Mouse (Mus musculus) MEL (cell line): ENCODE measurements around the gene Ncor1. TPM values are rescaled to one million over a fixed set of nuclear protein-coding genes. Genes with fewer than 3 reads are reported as not detected.
"Not testable (repeated sequence)": the region's sequence is repeated elsewhere in the genome, so short reads cannot be mapped to it uniquely, and the experiment has no call there.

Source experiments
- DNase-seq: peaks from one replicate; pipeline ENCODE4 v3.0.0; 2011; ENCODE audit warnings: low read depth, low spot score
- H3K27ac ChIP-seq: 2 replicates; pipeline ENCODE4 v1.5.1; 2012; ENCODE audit warnings: low read depth, mild to moderate bottlenecking, control low read depth, low read length, moderate library complexity; ENCODE audit not compliant: control insufficient read depth
- H3K27me3 ChIP-seq, 2 experiments: fragments of 150-350 bp in 1 of 2; sonication (generic) in 1 of 2; 2 replicates each; pipeline ENCODE4 v1.6.1; 2012; ENCODE audit warnings: low read length in 2 of 2, mild to moderate bottlenecking in 2 of 2, improper control_type of control experiment in 1 of 2, moderate library complexity in 1 of 2; ENCODE audit not compliant: insufficient read depth in 2 of 2, control insufficient read depth in 1 of 2
- H3K36me3 ChIP-seq, 2 experiments: 2 replicates each; pipeline ENCODE4 v1.6.1; 2012 to 2014; ENCODE audit warnings: low read length in 2 of 2, improper control_type of control experiment in 1 of 2, inconsistent platforms in 1 of 2, mild to moderate bottlenecking in 1 of 2; ENCODE audit not compliant: insufficient read depth in 2 of 2, control insufficient read depth in 1 of 2
- H3K4me1 ChIP-seq, 2 experiments: fragments of 150-350 bp in 1 of 2; sonication (generic) in 1 of 2; 2 replicates each; pipeline ENCODE4 v1.6.1; 2012; ENCODE audit warnings: low read length in 2 of 2, improper control_type of control experiment in 1 of 2, mild to moderate bottlenecking in 1 of 2; ENCODE audit not compliant: insufficient read depth in 2 of 2, control insufficient read depth in 1 of 2
- H3K4me3 ChIP-seq, 2 experiments: fragments of 150-350 bp in 1 of 2; sonication (generic) in 1 of 2; 2 replicates each; pipeline ENCODE4 v1.5.1; 2012; ENCODE audit warnings: low read depth in 2 of 2, low read length in 2 of 2, mild to moderate bottlenecking in 2 of 2, moderate library complexity in 2 of 2, control low read depth in 1 of 2, improper control_type of control experiment in 1 of 2; ENCODE audit not compliant: control insufficient read depth in 1 of 2, insufficient read depth in 1 of 2
- H3K79me2 ChIP-seq: 2 replicates; pipeline ENCODE4 v1.6.1; 2012; ENCODE audit warnings: mild to moderate bottlenecking, low read length, moderate library complexity; ENCODE audit not compliant: control insufficient read depth, poor library complexity, insufficient read depth
- H3K9ac ChIP-seq: 2 replicates; pipeline ENCODE4 v1.6.1; 2012; ENCODE audit warnings: low read depth, mild to moderate bottlenecking, control low read depth, low read length, moderate library complexity; ENCODE audit not compliant: control insufficient read depth, poor library complexity, severe bottlenecking
- H3K9me3 ChIP-seq: fragments of 150-350 bp; sonication (generic); replicated peaks from 2 replicates; pipeline ENCODE4 v1.6.1; 2012; ENCODE audit warnings: mild to moderate bottlenecking, low read length, improper control_type of control experiment, moderate library complexity; ENCODE audit not compliant: insufficient read depth
- BHLHE40 ChIP-seq: IDR thresholded peaks from 2 replicates; pipeline ENCODE4 v1.6.1; 2012; ENCODE audit warnings: low read depth, mild to moderate bottlenecking, inconsistent platforms, low read length, improper control_type of control experiment, borderline replicate concordance
- CHD1 ChIP-seq: IDR thresholded peaks from 2 replicates; pipeline ENCODE4 v1.6.1; 2012; ENCODE audit warnings: low read depth, mild to moderate bottlenecking, inconsistent platforms, low read length, improper control_type of control experiment
- E2F4 ChIP-seq: IDR thresholded peaks from 2 replicates; pipeline ENCODE4 v1.6.1; 2011; ENCODE audit warnings: low read depth, low read length, improper control_type of control experiment, borderline replicate concordance
- EP300 ChIP-seq, 2 experiments: IDR thresholded peaks; 2 replicates each; pipeline ENCODE4 v1.6.1; 2011; ENCODE audit warnings: improper control_type of control experiment in 2 of 2, low read length in 2 of 2, low read depth in 1 of 2, mild to moderate bottlenecking in 1 of 2
- ETS1 ChIP-seq: IDR thresholded peaks from 2 replicates; pipeline ENCODE4 v1.6.1; 2012; ENCODE audit warnings: low read depth, mild to moderate bottlenecking, inconsistent platforms, low read length, improper control_type of control experiment, moderate library complexity
- HCFC1 ChIP-seq: IDR thresholded peaks from 2 replicates; pipeline ENCODE4 v1.6.1; 2012; ENCODE audit warnings: low read depth, mild to moderate bottlenecking, inconsistent platforms, low read length, improper control_type of control experiment, moderate library complexity
- KAT2A ChIP-seq: conservative IDR thresholded peaks from 2 replicates; pipeline ENCODE4 v1.6.1; 2012; ENCODE audit warnings: low read depth, low read length, improper control_type of control experiment, inconsistent platforms
- MAX ChIP-seq: IDR thresholded peaks from 2 replicates; pipeline ENCODE4 v1.6.1; 2011; ENCODE audit warnings: low read length, improper control_type of control experiment
- MEF2A ChIP-seq: IDR thresholded peaks from 2 replicates; pipeline ENCODE4 v1.6.1; 2014; ENCODE audit warnings: low read depth, mild to moderate bottlenecking, inconsistent platforms, low read length, improper control_type of control experiment; ENCODE audit not compliant: poor library complexity, insufficient replicate concordance, severe bottlenecking; ENCODE audit errors: extremely low read depth
- MXI1 ChIP-seq: IDR thresholded peaks from 2 replicates; pipeline ENCODE4 v1.6.1; 2011; ENCODE audit warnings: mild to moderate bottlenecking, low read depth, low read length, improper control_type of control experiment
- MYC ChIP-seq: IDR thresholded peaks from 2 replicates; pipeline ENCODE4 v1.6.1; 2011; ENCODE audit warnings: low read depth, mild to moderate bottlenecking, low read length, improper control_type of control experiment, moderate library complexity
- POLR2A ChIP-seq, 2 experiments: IDR thresholded peaks; 2 replicates each; pipeline ENCODE4 v1.6.1; 2011 to 2012; ENCODE audit warnings: low read length in 2 of 2, mild to moderate bottlenecking in 2 of 2, control low read depth in 1 of 2, improper control_type of control experiment in 1 of 2, low read depth in 1 of 2, moderate library complexity in 1 of 2; ENCODE audit not compliant: control insufficient read depth in 1 of 2, insufficient read depth in 1 of 2, poor library complexity in 1 of 2
- RCOR1 ChIP-seq: IDR thresholded peaks from 2 replicates; pipeline ENCODE4 v1.6.1; 2012; ENCODE audit warnings: low read depth, mild to moderate bottlenecking, inconsistent platforms, low read length, improper control_type of control experiment
- SIN3A ChIP-seq: IDR thresholded peaks from 2 replicates; pipeline ENCODE4 v1.6.1; 2012; ENCODE audit warnings: low read length, improper control_type of control experiment, inconsistent platforms
- SMC3 ChIP-seq: IDR thresholded peaks from 2 replicates; pipeline ENCODE4 v1.6.1; 2011; ENCODE audit warnings: low read depth, low read length, improper control_type of control experiment
- TAL1 ChIP-seq: IDR thresholded peaks from 2 replicates; pipeline ENCODE4 v1.6.1; 2012; ENCODE audit warnings: mild to moderate bottlenecking, inconsistent platforms, low read length, moderate library complexity, mixed read lengths
- TBP ChIP-seq: IDR thresholded peaks from 2 replicates; pipeline ENCODE4 v1.8.0; 2011; ENCODE audit warnings: low read depth, low read length, improper control_type of control experiment
- USF1 ChIP-seq: IDR thresholded peaks from 2 replicates; pipeline ENCODE4 v1.6.1; 2014; ENCODE audit warnings: low read depth, mild to moderate bottlenecking, inconsistent platforms, low read length, improper control_type of control experiment, moderate library complexity
- ZC3H11A ChIP-seq: IDR thresholded peaks from 2 replicates; pipeline ENCODE4 v1.6.1; 2012; ENCODE audit warnings: low read depth, mild to moderate bottlenecking, inconsistent platforms, low read length, improper control_type of control experiment
- ZNF384 ChIP-seq: IDR thresholded peaks from 2 replicates; pipeline ENCODE4 v1.6.1; 2012; ENCODE audit warnings: low read depth, mild to moderate bottlenecking, inconsistent platforms, low read length, improper control_type of control experiment
- polyA plus RNA-seq, 2 experiments: library from polyadenylated mRNA; stranded (reverse) in 1 of 2; unstranded in 1 of 2; fragments of >175 nt in 1 of 2; fragments of >200 nt in 1 of 2; gene quantifications; 2 replicates each; pipeline versions ENCODE4 v1.2.1 to v1.2.4; 2012; ENCODE audit warnings: low replicate concordance in 2 of 2, low read depth in 1 of 2; ENCODE audit not compliant: insufficient read length in 2 of 2, insufficient read depth in 1 of 2, missing spikeins in 1 of 2
- total RNA-seq: library from RNA; depleted of rRNA; stranded (reverse); fragments of 300-350 nt; gene quantifications from 2 replicates; pipeline ENCODE4 v1.2.3, GENCODE M21; 2012

The Ncor1 gene
- total and polyA plus RNA-seq, 3 experiments: 71.8 to 250 (median 188) TPM

DNA sequence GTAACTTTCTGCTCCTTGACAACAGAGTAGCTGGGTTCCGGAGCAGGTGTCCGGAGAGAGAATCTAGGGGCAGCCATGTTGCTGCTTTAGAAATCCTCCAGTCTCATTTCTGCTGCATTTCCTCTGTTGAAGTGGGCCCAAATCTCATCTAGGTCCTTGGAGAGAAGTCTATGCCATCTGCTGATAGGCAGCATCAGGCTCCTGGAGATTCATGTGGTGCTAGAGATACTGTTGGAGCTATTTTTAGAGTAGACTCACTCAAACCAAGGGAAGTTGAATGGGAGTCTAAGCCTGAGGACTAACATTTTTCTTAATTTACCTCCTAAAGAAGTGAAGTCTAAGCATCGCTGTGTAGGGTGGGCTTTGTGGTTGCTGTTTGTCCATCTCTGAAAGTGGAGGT lies 6.4 kb upstream of the Ncor1 start (continued):
- TF ChIP-seq MEF2A (peak; percentile 100), MYC (peak; percentile 91)

DNA sequence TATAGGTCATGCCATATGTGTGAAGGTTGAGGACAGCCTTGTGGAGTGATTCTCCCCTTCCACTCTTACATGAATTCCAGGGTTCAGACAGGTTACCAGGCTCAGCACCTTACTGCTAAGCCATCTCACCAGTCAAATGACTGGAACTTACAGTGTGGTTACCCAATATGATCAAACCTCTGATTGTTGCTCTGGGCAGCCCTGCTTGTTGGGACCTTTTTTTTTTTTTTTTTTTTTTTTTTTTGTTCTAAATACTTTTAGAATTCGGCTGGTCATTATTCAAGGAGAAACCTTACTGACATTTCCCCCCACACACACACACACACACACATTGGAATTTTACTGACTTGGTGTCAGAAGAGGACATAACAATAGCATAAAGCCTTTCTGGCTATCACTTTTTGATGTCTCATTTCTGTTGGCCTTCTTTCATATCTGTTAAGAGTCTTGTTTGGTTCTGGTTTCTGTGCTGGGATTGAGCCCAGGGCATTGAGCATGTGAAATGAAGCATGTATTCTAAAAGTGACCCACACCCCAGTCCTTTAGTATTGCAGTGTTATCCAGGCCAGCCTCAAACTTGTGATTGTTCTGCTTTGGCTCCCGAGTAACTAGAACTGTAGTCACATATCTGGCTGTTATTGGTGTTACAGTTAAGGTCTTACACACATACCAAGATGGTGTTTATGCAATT lies 5.0 kb upstream of the Ncor1 start:
- Histone ChIP-seq H3K9ac (no peak overlapping the region), H3K4me1 (peaks cover 42 to 56% of the 10 kb centered on the region in 2 experiments), H3K4me3 (no peak overlapping the region), H3K9me3 (no peaks in the 10 kb centered on the region), H3K36me3 (peaks cover 0 to 55% of the 10 kb centered on the region in 2 experiments; a peak in 2 of 4 replicates), H3K79me2 (peaks cover 14% of the 10 kb centered on the region), H3K27ac (no peak overlapping the region), H3K27me3 (no peaks in the 10 kb centered on the region)
- TF ChIP-seq USF1 (no peak), ZNF384 (peak; percentile 88), ETS1 (no peak), BHLHE40 (no peak), E2F4 (no peak), POLR2A (IDR thresholded peaks at IDR 0.05; ENCODE audit: control insufficient read depth in 1 of 2, insufficient read depth in 1 of 2, low read depth in 1 of 2, low read length in 2 of 2, poor library complexity in 1 of 2) (no peak), KAT2A (no peak), SIN3A (0 out of 2 replicates have a peak, but pooled peaks have one; percentile 9)
- DNase-seq: peak; percentile 36

DNA sequence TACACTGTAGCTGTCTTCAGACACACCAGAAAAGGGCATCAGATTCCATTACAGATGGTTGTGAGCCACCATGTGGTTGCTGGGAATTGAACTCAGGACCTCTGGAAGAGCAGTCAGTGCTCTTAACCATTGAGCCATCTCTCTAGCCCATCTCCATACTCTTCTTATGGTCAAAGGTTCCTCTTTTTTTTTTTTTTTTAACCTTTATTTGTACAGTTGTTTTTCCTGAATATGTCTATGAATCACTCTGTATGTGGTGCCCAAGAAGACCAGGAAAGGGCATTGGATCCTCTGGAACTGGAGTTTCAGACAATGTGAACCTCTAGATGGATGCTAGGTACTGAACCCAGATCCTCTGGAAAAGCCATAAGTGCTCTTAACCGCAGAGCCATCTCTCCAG lies 4.2 kb upstream of the Ncor1 start:
- H3K27ac ChIP-seq: not testable (repeated sequence)

DNA sequence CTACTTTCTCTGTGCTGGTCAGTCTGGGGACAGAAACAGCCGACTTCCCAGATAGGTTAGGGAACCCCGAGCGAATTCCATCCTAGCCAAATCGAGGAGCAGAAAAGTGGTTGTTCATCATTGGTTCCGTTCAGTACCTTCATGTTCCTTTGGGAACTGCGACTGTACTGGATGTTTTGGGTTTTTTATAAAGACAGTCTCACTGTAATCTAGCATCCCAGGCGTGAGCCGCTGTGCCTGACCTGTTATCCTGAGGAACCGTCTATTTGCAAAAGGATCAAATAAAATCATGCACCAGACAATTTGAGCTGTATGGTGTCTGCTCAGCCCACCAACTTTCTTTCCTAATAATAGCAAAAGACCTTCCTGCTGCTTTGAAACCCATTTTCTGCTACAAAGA lies 439 bp upstream of the Ncor1 start:
- Histone ChIP-seq H3K4me3 (peak overlapping the region; percentile 89 to 90), H3K27ac (peak overlapping the region; percentile 97), H3K9ac (peak overlapping the region; percentile 98), H3K27me3 (no peaks in the 10 kb centered on the region), H3K79me2 (peaks cover 50% of the 10 kb centered on the region), H3K36me3 (peaks cover under 1 to 31% of the 10 kb centered on the region in 2 experiments), H3K4me1 (peaks cover 19 to 22% of the 10 kb centered on the region in 2 experiments)
- no peak for DNase-seq
- TF ChIP-seq RCOR1: no peak; the same call in 1 of the 2 replicates
- TF ChIP-seq SMC3: no peak
- no peak for TF ChIP-seq KAT2A
- no peak for TF ChIP-seq ZC3H11A
- peak; percentile 1; the same call in 1 of the 2 replicates for TF ChIP-seq MAX
- 0 out of 2 replicates have a peak, but pooled peaks have one; percentile 2 for TF ChIP-seq MXI1
- 0 out of 2 replicates have a peak, but pooled peaks have one; percentile 58 for TF ChIP-seq CHD1
- TF ChIP-seq HCFC1: no peak
- TF ChIP-seq TAL1: peak; percentile 74
- TF ChIP-seq EP300 (IDR thresholded peaks at IDR 0.05; ENCODE audit: low read depth in 1 of 2, low read length in 2 of 2): peak; percentile 5 to 47; a peak in 3 of 4 replicates
- TF ChIP-seq, all 39 proteins: peak for 5
- no peaks in the 10 kb centered on the region for H3K9me3 ChIP-seq

More for the DNA sequence above, 4.2 kb upstream of the Ncor1 start:
- not testable (repeated sequence) for H3K9me3 ChIP-seq, H3K9ac ChIP-seq, H3K4me3 ChIP-seq, H3K27me3 ChIP-seq
- Histone ChIP-seq H3K79me2 (peaks cover 22% of the 10 kb centered on the region), H3K4me1 (peaks cover 39 to 50% of the 10 kb centered on the region in 2 experiments), H3K36me3 (peaks cover 0 to 48% of the 10 kb centered on the region in 2 experiments; a peak in 2 of 4 replicates)
- DNase-seq: peak; percentile 41
- peak; percentile 81; the same call in 1 of the 2 replicates for TF ChIP-seq TBP
- TF ChIP-seq ZNF384: peak; percentile 89
